Mouse (Mus musculus) liver, embryonic 13.5 days (tissue): ENCODE measurements around the gene Agpat3. TPM values are rescaled to one million over a fixed set of nuclear protein-coding genes. Genes with fewer than 3 reads are reported as not detected.

ENCODE experiments used
- ATAC-seq: fragments of 200-750 bp; cut with Nextera tagmentation; 2 replicates; pipeline ENCODE4 v1.8.0; 2017; ENCODE audit warnings: low read depth, mild to moderate bottlenecking, moderate number of reproducible peaks, moderate library complexity
- DNase-seq: peaks from one replicate; pipeline ENCODE4 v3.0.0; 2022
- H3K27ac ChIP-seq: fragments of 300-500 bp; sonication (generic); 2 replicates; pipeline ENCODE4 v1.5.1; 2015; ENCODE audit warnings: moderate library complexity, mild to moderate bottlenecking, inconsistent platforms
- H3K27me3 ChIP-seq: fragments of 300-500 bp; sonication (generic); 2 replicates; pipeline ENCODE4 v1.6.1; 2015; ENCODE audit warnings: mild to moderate bottlenecking, inconsistent platforms
- H3K36me3 ChIP-seq: fragments of 300-500 bp; sonication (generic); 2 replicates; pipeline ENCODE4 v1.6.1; 2015; ENCODE audit warnings: mild to moderate bottlenecking, inconsistent platforms
- H3K4me1 ChIP-seq: fragments of 300-500 bp; sonication (generic); replicated peaks from 2 replicates; pipeline ENCODE4 v1.6.1; 2015; ENCODE audit warnings: inconsistent platforms
- H3K4me2 ChIP-seq: fragments of 300-500 bp; sonication (generic); 2 replicates; pipeline ENCODE4 v1.6.1; 2015; ENCODE audit warnings: inconsistent platforms, mild to moderate bottlenecking, moderate library complexity
- H3K4me3 ChIP-seq: fragments of 300-500 bp; sonication (generic); replicated peaks from 2 replicates; pipeline ENCODE4 v1.5.1; 2015; ENCODE audit warnings: mild to moderate bottlenecking, inconsistent platforms
- H3K9ac ChIP-seq: fragments of 300-500 bp; sonication (generic); 2 replicates; pipeline ENCODE4 v1.6.1; 2015; ENCODE audit warnings: mild to moderate bottlenecking, inconsistent platforms
- H3K9me3 ChIP-seq: fragments of 300-500 bp; sonication (generic); replicated peaks from 2 replicates; pipeline ENCODE4 v1.6.1; 2016; ENCODE audit warnings: inconsistent platforms
- WGBS: fragments of 180-500 bp; shearing (Covaris S2); methylation state at CpG from one replicate; pipeline ENCODE4 v1.1.7; 2015; ENCODE audit not compliant: insufficient replicate concordance; 5-methylcytosine and 5-hydroxymethylcytosine counted together
- polyA plus RNA-seq: library from polyadenylated mRNA; unstranded; fragments of >200 nt; fragmentation: Nextera tagmentation; extraction: Ambion mirVana; gene quantifications from 2 replicates; pipeline ENCODE4 v1.2.1, GENCODE M21; 2015

Agpat3 gene
- polyA plus RNA-seq, 1 experiment from 2014 or later = 19.5 TPM

- no peak for DNase-seq
- ATAC-seq = peak; percentile 32; the same call in 1 of the 2 replicates
- no CpG with 5 or more reads among the region's 1 CpGs for WGBS
Observed at GRCm38 (mm10) chr10:78322806-78323205, 29.5 kb downstream of the Agpat3 start.

DNA sequence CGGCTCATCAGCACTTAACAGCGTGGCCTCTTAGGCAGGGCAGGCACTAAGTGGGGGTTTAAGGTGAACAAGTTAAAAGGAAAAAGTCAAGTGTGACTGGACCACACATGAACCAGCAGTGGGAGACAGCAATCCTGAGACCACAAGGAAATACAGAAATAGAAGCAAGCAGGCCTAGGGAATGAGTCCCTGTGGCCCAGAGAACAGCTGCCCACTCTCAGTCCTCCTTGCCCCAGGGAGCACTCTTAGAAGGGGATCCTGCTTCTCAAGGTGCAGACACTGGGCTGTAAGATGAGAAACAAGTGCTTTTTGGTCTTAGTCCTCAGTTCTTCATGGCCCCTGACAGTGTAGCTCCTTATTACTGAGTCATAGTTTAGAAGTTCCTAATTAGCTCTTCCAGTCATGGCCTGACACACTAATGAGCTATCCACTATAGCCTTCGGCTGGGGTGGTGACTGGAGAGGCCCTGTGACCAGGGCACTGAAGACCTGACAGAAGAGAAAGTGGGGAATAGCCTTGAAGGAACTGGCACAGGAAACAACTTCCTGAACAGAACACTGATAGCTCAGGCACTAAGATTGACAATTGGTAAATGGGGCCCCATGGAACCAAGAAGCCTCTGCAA, 31.0 kb downstream of the Agpat3 start:
- Histone ChIP-seq H3K4me2 (no peak overlapping the region), H3K36me3 (no peaks in the 10 kb centered on the region), H3K9ac (no peak overlapping the region), H3K4me1 (peaks cover 30% of the 10 kb centered on the region), H3K4me3 (no peak overlapping the region), H3K9me3 (no peaks in the 10 kb centered on the region), H3K27me3 (no peaks in the 10 kb centered on the region), H3K27ac (no peak overlapping the region)
- WGBS = 65% methylated on average over 3 of the region's 3 CpGs
- DNase-seq (no peak), ATAC-seq (no peak)

More at GRCm38 (mm10) chr10:78322806-78323205, 29.5 kb downstream of the Agpat3 start:
- peaks cover 34% of the 10 kb centered on the region for H3K4me1 ChIP-seq
- no peak overlapping the region for H3K9ac ChIP-seq
- H3K4me3 ChIP-seq = no peak overlapping the region
- no peaks in the 10 kb centered on the region for H3K27me3 ChIP-seq
- H3K27ac ChIP-seq = no peak overlapping the region
- no peak overlapping the region for H3K4me2 ChIP-seq
- H3K9me3 ChIP-seq = no peaks in the 10 kb centered on the region
- peaks cover 7% of the 10 kb centered on the region; the same call in 1 of the 2 replicates for H3K36me3 ChIP-seq

DNA sequence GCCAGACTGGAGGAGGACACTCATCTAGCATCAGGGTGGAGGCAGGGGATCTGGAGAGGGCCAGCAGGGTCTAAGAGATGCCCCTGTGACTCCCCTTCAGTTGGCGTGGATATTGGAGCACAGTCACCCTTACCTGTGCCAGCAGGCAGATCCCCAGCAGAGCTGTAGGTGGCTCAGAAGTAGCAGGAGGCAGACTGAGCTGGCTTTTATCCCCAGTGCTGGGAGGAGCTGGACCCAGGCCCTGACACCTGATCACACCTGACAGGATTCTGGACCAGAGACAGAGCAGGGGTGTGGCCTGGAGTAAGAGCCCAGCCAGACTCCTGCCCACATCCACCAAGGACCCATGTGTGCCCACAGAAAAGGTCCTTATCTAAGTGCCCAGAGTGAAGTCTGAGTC, 31.8 kb downstream of the Agpat3 start:
- no peak overlapping the region for H3K4me2 ChIP-seq
- no peaks in the 10 kb centered on the region for H3K9me3 ChIP-seq
- no peak overlapping the region for H3K27ac ChIP-seq
- H3K9ac ChIP-seq = no peak overlapping the region
- H3K36me3 ChIP-seq = no peaks in the 10 kb centered on the region
- WGBS = 54% methylated on average over 1 of the region's 1 CpGs
- no peak for ATAC-seq
- H3K27me3 ChIP-seq = no peaks in the 10 kb centered on the region
- H3K4me1 ChIP-seq = peaks cover 24% of the 10 kb centered on the region
- no peak for DNase-seq
- H3K4me3 ChIP-seq = no peak overlapping the region

DNA sequence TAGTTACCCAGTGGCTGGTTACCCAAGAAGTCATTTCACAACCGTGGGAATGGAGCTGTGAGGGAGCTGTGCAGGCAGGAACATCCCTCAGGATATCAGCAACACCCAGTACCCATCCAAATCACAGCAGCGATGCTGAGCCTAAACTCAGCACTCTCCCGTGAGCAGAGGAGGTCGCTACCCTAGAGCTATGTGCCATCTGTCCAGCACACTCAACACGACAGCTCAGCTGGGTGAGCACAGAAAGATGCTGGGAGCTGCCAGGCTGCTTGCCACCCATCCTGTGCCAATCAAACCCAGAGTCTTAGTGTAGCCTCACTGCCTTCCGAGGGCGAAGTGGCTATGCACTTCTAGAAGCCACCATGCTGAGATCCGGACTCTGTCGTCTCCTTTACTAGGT, 32.3 kb downstream of the Agpat3 start:
- 72% methylated on average over 9 of the region's 9 CpGs for WGBS

GRCm38 (mm10) chr10:78317270-78317923, 34.9 kb downstream of the Agpat3 start:
- DNase-seq (no peak), ATAC-seq (no peak)
- H3K27ac ChIP-seq = no peak overlapping the region
- no peak overlapping the region for H3K4me2 ChIP-seq
- H3K36me3 ChIP-seq = no peaks in the 10 kb centered on the region
- H3K4me3 ChIP-seq = no peak overlapping the region
- no peak overlapping the region for H3K9ac ChIP-seq
- H3K27me3 ChIP-seq = no peaks in the 10 kb centered on the region
- no peaks in the 10 kb centered on the region for H3K9me3 ChIP-seq
- no peaks in the 10 kb centered on the region for H3K4me1 ChIP-seq
- WGBS = 65% methylated on average over 11 of the region's 11 CpGs

More for the DNA sequence above, 32.3 kb downstream of the Agpat3 start:
- no peaks in the 10 kb centered on the region for H3K36me3 ChIP-seq
- H3K9ac ChIP-seq = no peak overlapping the region
- no peaks in the 10 kb centered on the region for H3K27me3 ChIP-seq
- ATAC-seq = no peak
- no peak overlapping the region for H3K4me3 ChIP-seq
- H3K27ac ChIP-seq = no peak overlapping the region
- no peaks in the 10 kb centered on the region for H3K9me3 ChIP-seq
- H3K4me2 ChIP-seq = no peak overlapping the region
- H3K4me1 ChIP-seq = peaks cover 19% of the 10 kb centered on the region
- no peak for DNase-seq

DNA sequence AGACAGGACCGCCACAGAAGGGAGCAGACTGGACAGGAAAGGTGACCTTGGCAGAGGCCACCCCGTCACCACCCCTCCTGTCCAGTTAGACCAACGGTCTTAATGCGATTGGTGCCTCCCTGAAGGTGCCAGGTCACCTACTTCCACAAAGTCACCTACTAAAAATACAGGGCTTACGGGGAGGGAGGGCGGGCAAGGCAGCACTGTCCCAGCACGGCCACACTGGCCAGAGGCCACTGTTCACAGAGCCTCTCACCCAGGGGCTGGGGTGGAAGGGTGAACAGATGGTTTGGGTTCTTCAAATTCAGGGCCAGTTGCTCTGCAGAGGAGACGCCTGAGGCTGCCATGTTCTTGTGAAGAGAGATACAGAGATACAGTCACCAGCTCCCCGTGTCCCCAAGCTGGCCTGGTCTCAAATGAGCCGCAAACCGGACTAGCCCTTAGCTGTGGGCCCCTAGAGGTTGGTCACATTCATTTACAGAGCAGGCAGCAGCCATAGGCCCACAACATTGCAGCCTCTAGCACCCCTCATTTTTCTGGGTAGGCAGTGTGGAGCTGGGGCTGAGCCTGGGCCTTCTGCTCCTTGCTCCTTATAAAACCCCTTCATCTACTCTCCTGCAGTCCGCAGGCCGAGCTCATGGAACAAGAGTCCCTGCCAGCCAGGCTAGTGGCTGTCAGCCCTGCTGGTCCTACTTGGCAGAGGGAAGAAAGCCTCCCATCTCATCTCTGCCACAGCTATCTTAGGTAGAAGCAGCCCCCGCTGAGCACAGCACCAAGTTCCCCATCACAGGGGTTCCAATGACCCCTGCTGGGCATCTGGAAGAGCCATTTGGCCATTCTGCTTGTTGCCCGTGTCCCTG, 35.8 kb downstream of the Agpat3 start:
- H3K4me3 ChIP-seq = no peak overlapping the region
- no peak for ATAC-seq
- H3K9me3 ChIP-seq = no peaks in the 10 kb centered on the region
- 69% methylated on average over 15 of the region's 15 CpGs for WGBS
- peaks cover 9% of the 10 kb centered on the region; the same call in 1 of the 2 replicates for H3K4me1 ChIP-seq
- no peak overlapping the region for H3K4me2 ChIP-seq
- no peak overlapping the region for H3K27ac ChIP-seq
- no peaks in the 10 kb centered on the region for H3K36me3 ChIP-seq
- DNase-seq = no peak
- H3K9ac ChIP-seq = no peak overlapping the region
- H3K27me3 ChIP-seq = no peaks in the 10 kb centered on the region

- ATAC-seq = no peak
- H3K4me3 ChIP-seq = no peak overlapping the region
- 20% methylated on average over 1 of the region's 1 CpGs for WGBS
- H3K36me3 ChIP-seq = no peaks in the 10 kb centered on the region
- no peak overlapping the region for H3K4me2 ChIP-seq
- no peaks in the 10 kb centered on the region for H3K9me3 ChIP-seq
- peaks cover 9% of the 10 kb centered on the region; the same call in 1 of the 2 replicates for H3K4me1 ChIP-seq
- no peak for DNase-seq
- H3K9ac ChIP-seq = no peak overlapping the region
- no peaks in the 10 kb centered on the region for H3K27me3 ChIP-seq
- no peak overlapping the region for H3K27ac ChIP-seq
Observed at GRCm38 (mm10) chr10:78315145-78315544, 37.1 kb downstream of the Agpat3 start.

DNA sequence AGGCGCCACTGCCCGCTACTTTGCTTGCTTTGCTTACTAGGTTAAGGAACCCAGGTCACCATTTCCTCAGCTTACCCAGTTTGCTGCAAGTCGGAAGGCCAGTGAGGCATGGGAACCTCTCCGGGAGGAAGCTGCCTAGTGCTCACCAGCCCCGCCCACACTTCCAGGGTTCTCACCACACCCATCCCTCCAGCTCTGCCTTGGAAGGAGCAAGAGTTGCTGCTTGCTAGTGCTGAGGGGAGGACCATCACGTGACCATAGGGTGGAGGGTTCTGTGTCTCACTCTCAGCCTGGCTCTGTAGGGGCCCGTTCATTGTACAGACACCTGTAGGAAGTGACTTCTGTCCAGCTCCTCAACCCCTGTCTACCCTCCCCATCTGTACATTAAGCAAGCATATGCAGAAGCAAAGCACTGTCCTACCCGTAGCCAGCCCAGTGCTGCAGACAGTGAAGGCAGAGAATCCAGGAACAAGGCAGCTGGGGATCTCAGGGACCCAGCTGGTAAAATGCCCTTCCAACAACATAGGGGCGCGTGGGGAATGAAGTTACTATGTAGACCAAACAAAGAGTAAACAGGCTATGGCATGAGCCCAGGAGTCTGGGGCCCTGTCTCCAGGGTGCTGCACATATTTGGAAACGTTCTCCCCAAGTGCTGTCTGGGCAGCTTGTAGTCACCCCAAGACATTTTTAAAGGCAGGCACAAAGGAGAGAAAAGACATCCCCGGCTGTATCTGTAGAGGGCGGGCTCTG, 40.2 kb downstream of the Agpat3 start:
- 53% methylated on average over 13 of the region's 13 CpGs for WGBS

GRCm38 (mm10) chr10:78310747-78311267, 41.5 kb downstream of the Agpat3 start:
- H3K36me3 ChIP-seq = no peaks in the 10 kb centered on the region
- H3K4me1 ChIP-seq = peaks cover 14% of the 10 kb centered on the region; the same call in 1 of the 2 replicates
- ATAC-seq (no peak), DNase-seq (no peak)
- H3K27me3 ChIP-seq = 0 out of 2 replicates have a peak, but pooled peaks cover 5% of the 10 kb centered on the region
- H3K9ac ChIP-seq = no peak overlapping the region
- H3K4me2 ChIP-seq = no peak overlapping the region
- 35% methylated on average over 5 of the region's 5 CpGs for WGBS
- H3K9me3 ChIP-seq = no peaks in the 10 kb centered on the region
- H3K4me3 ChIP-seq = no peak overlapping the region
- no peak overlapping the region for H3K27ac ChIP-seq

More for the DNA sequence above, 40.2 kb downstream of the Agpat3 start:
- Histone ChIP-seq H3K4me1 (peaks cover 14% of the 10 kb centered on the region; the same call in 1 of the 2 replicates), H3K9me3 (no peaks in the 10 kb centered on the region), H3K4me2 (no peak overlapping the region), H3K27me3 (0 out of 2 replicates have a peak, but pooled peaks cover 2% of the 10 kb centered on the region), H3K9ac (no peak overlapping the region), H3K4me3 (no peak overlapping the region), H3K36me3 (no peaks in the 10 kb centered on the region), H3K27ac (no peak overlapping the region)
- DNase-seq (peak; percentile 6), ATAC-seq (peak; percentile 38; the same call in 1 of the 2 replicates)

GRCm38 (mm10) chr10:78308617-78309016, 43.7 kb downstream of the Agpat3 start:
- Histone ChIP-seq H3K4me2 (no peak overlapping the region), H3K27me3 (0 out of 2 replicates have a peak, but pooled peaks cover 5% of the 10 kb centered on the region), H3K9me3 (no peaks in the 10 kb centered on the region), H3K4me3 (no peak overlapping the region), H3K27ac (no peak overlapping the region), H3K36me3 (no peaks in the 10 kb centered on the region), H3K9ac (no peak overlapping the region), H3K4me1 (peaks cover 14% of the 10 kb centered on the region; the same call in 1 of the 2 replicates)
- DNase-seq (no peak), ATAC-seq (no peak)
- 37% methylated on average over 2 of the region's 2 CpGs for WGBS
